Mouse (Mus musculus) cerebellum, postnatal 14 days (tissue): ENCODE data around the gene Wdr48.

ENCODE experiments used
- DNase-seq, 2 experiments: peaks; one replicate each; pipeline ENCODE4 v3.0.0; 2021; ENCODE audit warnings: mixed read lengths in 2 of 2

Wdr48 gene

DNA sequence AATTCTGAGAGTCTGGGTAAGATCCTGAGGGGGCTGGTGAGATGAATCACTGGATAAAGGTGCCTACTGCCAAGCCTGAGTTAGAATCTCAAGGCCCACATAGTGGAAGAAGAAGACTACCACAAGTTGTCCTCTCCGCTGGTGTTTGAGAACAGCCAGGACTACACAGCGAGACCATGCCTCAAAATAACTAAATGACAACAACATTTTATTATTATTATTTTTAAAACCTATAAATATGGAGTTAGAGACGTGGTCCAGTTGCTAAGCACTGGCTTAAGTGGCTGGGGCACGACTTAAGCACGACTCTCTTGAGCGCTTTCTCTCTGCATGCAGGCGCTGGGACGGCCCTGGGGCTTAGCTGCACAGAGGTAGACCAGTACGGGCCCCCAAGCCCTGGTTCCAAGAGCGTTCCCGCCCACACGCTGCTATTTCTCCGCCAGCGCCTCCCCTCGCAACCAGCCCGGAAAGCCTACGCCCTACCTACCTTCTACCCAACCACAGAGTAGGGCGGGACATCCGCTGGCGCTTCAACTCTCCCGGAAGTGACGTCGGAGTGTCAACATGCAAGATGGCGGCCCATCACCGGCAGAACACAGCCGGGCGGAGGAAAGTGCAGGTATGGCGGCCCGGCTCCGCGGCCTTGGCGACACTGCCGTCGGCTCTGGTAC is at the start of gene Wdr48:
Gene Wdr48 (plus strand): TSS at position 540 of the 671 bp plus-strand sequence.
- DNase-seq = peak; percentile 97 to 98

DNA sequence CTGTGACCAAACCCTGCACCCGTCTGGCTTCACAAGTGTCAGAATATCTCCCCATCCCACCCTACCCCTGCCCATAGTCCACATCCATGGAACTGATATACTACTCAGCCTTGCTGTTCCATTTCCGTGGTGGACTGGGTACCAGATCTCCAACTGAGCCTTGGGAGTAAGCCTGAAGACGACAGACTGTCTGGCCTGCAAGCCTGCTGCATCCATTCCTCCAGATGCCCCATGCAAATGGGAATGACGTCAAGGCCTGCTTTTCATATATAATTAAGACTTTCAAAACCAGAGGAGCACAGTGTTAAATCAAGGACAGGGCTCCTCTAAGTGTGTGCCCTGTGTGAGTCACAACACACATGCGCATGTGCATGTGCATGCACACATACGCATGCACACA is 47.5 kb upstream of the Wdr48 start:
- DNase-seq = peak; percentile 29 to 44

- DNase-seq = no peak
Measured at GRCm38 (mm10) chr9:119848671-119849070, 46.0 kb upstream of the Wdr48 start.

DNA sequence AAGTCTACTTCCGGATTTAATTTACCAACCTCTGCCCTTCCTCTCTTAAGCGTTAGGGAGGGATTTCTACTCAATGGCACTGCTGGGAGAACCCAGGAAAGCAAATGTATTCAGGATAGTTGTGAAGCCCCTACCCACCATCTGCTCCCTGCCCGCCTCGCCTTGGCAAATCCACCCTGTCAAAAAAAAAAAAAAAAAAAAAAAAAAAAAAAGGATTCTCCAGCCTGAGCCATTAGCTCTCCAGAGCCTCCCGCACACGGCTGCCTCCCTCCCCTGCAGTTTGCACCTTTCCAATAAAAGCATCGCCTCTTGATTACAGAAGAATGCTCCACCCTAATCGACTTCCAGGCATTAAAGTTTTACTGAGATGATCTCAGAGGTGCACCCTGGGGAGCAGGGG is 45.5 kb upstream of the Wdr48 start:
- peak in 1 of 2 experiments; percentile 20 for DNase-seq

- DNase-seq = peak in 1 of 2 experiments; percentile 39
Measured at GRCm38 (mm10) chr9:119852347-119853030, 42.2 kb upstream of the Wdr48 start.

GRCm38 (mm10) chr9:119853071-119853846 is 41.4 kb upstream of the Wdr48 start:
- no peak for DNase-seq

DNA sequence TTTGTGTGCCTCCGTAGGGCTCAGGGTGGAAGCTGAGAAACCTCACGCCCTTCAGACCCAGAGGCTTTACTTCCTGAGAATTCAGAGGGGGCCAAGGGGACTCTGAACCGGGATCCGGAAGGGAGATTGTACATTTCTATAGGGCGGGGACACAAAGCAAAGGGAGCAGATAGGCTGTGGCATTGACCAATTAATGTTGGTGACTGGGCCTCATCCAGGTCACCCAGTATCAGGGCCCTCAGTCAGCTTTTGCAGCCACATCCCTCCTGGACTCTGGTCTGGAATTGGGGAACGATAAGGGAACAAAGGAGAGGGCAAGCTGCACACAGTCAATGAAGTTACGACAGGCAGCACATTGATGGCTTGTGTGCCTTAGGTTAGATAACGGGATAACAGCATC is 40.5 kb upstream of the Wdr48 start:
- no peak for DNase-seq

DNA sequence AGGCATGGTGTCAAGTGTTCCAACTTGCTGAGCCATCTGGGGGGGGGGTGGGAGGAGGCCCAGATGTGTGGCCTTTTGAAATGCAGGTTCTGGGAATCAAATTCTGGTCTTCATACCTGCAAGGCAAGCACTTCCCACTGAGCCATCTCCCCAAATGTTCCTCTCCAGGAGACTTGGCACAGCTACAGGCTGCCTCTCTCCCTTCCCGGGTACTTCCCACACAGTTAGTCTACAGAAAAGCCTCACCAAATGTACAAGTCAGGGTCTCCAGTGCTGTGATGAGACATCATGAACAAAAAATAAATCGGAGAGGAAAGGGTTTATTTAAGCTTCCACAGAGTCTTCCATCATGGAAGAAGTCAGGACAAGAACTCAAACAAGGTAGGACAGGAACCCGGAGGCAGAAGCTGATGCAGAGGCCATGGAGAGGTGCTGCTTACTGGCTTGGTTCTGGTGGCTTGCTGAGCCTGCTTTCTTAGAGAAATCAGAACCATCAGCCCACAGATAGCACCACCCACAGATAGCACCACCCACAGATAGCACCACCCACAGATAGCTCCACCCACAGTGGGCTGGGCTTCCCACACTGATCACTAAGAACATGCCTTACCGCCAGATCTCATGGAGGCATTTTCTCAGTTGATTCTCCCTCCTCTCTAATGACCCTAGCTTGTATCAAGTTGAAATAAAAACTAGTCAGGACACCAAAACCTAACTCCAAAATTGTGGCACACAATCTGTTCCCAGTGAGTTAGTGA is 7.4 kb upstream of the Wdr48 start:
- no peak for DNase-seq

GRCm38 (mm10) chr9:119888843-119889246 is 5.8 kb upstream of the Wdr48 start:
- no peak for DNase-seq

DNA sequence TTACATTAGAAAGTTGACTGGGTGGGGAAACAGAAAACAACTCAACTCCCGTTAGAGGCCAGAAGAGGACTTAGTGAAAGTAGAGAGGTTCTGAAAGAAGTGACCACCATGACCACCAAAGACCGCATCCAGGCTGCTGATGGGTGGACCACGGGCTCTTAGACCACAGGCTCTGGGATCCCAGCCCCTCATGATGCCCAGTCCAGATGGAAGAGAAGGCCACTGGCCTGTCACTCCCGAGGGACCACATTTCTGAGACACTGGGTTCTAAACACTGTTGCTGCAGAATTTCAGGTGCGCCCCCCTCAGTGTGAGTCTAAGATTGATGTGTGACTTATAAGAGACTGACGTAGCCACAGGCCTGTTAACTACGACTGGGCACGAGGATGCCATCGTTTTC is 5.2 kb upstream of the Wdr48 start:
- DNase-seq = no peak

- peak; percentile 67 to 70 for DNase-seq
Measured at GRCm38 (mm10) chr9:119890692-119891091, 4.0 kb upstream of the Wdr48 start.

GRCm38 (mm10) chr9:119893881-119894280 is 797 bp upstream of the Wdr48 start:
- no peak for DNase-seq

- DNase-seq = peak in 1 of 2 experiments; percentile 47
Measured at GRCm38 (mm10) chr9:119895040-119895721, 503 bp downstream of the Wdr48 start.

- DNase-seq = no peak
Measured at GRCm38 (mm10) chr9:119899446-119899845, 4.8 kb downstream of the Wdr48 start.

- no peak for DNase-seq
Measured at GRCm38 (mm10) chr9:119902410-119903151, 7.9 kb downstream of the Wdr48 start.

DNA sequence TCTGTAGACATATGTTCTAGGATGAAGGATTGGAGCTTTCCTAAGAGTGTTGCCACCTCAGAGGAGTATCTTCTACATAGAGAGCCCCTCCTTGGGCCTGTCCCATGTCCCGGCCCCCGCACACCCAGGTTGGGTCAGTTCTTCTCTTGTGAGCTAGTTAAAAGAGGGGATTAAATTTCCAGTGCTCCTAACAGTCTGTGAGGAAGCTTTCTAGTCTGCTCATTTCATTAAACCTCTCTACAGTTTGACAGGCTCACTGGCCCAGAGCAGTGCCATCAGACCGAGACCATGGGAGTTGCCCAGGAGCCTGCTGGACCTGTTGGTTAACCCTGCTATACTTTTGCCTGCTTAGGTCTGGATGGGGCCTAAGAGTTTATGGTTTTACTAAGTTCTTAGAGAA is 14.0 kb downstream of the Wdr48 start:
- DNase-seq = no peak

GRCm38 (mm10) chr9:119909931-119910330 is 15.3 kb downstream of the Wdr48 start:
- no peak for DNase-seq

- DNase-seq = no peak
Measured at GRCm38 (mm10) chr9:119913087-119913838, 18.6 kb downstream of the Wdr48 start.

DNA sequence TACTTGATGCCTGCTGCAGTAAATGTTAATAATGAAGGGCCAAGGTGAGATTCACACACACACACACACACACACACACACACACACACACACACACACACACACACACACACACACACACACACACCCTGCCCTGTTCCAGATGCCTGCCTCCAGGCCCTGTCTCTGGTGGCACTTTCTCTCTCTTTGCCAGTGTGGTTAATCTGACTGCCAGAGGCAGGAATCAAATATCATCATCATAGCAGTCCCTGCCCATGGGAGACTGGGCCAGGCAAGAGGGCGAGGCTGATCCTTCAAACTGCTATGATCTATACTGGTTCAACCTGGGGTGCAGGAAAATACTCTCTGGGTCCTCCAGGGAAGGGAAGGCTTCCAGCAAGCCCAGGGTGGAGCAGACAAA is 25.2 kb downstream of the Wdr48 start:
- no peak for DNase-seq

DNA sequence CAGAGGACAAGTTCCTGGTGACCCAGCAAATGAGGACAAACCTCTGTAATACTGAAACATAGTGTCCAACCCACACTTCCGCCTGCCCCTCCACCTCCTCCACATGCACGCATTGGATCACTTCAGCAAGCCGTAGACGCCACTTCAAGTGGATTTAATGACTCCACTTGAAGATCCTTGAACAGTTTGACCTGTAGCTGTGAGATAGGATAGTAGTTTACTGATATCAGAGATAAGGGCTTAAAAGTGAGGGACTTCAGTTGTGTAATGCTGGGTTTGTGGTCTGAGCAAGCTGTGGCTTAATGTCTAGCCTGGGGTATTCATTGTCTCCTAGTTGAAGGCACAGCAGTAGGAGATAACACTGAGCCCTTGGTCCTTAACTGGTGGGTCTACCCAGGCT is 28.8 kb downstream of the Wdr48 start:
- no peak for DNase-seq

DNA sequence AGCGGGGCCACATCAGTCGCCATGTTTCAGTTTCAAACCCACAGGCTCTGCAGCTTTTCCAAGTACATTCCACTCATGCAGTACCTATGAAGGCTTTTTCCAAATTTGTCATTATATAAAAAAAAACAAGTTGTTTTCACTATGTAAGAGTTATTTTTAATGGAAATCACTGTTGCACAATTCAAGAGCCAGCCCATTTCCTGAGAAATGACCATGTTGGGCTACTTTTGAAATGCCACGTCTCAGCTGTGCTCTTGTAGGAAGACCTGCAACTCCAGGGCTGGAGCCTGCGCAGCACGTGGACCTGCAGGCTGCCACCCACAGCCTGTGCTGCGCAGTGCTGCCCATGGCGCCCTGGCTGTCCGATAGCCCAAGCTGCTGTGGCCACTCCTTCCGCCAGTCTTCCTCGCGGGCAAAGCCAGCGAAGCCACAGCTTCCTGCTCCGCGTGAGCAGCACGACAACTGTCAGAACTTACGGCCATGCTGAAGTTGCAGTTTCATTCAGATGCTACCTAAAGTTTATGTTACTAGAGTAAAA is 30.5 kb downstream of the Wdr48 start:
- no peak for DNase-seq
